Mouse (Mus musculus): ENCODE measurements around the gene 2310011J03Rik.

The 2310011J03Rik gene

GRCm38 (mm10) chr10:80292251-80293146 lies 27.8 kb downstream of the 2310011J03Rik start, which contains the start of gene Rps15:
Gene Rps15, plus strand, starts transcription at chr10:80292453.
- DNase-seq (ENCODE audit: low spot score in 2 of 2) = peak; percentile 92 to 94

DNA sequence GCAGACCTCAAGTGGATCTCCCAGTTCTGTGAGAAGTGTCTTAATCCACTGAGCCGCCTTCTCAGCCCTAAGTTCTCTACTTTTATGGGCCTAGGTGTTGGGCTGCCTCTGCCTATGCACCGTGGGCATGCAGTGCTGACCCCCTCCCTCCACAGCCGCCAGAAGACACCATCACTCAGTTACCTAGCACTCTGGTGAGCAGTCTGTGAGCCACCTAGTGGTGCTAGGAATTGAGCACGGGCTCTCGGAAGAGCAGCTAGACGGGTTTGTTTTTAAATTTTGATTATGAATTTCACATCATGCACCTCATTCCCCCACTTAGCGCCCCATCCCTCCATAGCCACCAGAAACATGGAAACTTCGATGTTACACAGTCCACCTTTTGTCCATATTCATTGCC lies 31.7 kb downstream of the 2310011J03Rik start:
- no peak for DNase-seq (ENCODE audit: low spot score in 2 of 2)

- no peak for DNase-seq (ENCODE audit: low spot score in 2 of 2)
These were observed 32.2 kb downstream of the 2310011J03Rik start for GRCm38 (mm10) chr10:80288097-80288496.

DNA sequence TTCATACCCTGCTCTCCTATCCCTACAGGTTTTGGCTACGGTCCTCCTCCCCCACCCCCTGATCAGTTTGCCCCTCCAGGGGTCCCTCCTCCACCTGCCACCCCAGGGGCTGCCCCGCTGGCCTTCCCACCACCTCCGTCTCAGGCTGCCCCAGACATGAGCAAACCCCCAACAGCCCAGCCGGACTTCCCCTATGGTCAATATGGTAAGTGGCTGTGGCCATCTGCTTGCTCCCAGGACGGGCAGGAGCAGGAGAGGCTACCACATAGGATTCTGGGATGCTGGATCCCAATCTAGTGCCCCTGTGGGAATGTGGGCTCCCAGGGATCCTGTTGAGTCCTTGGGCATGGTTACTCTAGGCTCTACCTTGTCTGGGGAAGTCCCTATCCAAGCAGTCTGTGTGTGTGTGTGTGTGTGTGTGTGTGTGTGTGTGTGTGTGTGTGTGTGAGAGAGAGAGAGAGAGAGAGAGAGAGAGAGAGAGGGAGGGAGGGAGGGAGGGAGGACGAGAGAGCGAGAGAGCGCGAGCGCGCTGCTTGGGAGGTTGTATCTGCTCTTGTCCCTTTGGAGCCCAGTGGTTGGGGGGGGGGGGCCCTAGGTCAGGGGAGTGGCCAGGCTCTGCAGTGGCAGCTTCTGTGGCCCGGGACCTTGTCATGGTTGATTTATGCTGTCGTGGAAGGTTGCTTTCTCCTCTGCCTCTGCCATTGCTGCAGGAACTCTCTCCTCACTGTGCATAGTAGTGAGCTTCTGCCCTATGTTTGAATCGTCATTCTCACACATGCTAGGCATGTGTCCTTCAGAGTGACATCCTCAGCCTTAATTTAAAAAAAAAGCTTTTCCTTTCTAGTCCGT lies 34.9 kb downstream of the 2310011J03Rik start:
- no peak for DNase-seq (ENCODE audit: low spot score in 2 of 2)

GRCm38 (mm10) chr10:80282481-80283441 lies 37.6 kb downstream of the 2310011J03Rik start:
- no peak for DNase-seq (ENCODE audit: low spot score in 2 of 2)

GRCm38 (mm10) chr10:80281921-80282371 lies 38.4 kb downstream of the 2310011J03Rik start:
- DNase-seq (ENCODE audit: low spot score in 2 of 2) = no peak

DNA sequence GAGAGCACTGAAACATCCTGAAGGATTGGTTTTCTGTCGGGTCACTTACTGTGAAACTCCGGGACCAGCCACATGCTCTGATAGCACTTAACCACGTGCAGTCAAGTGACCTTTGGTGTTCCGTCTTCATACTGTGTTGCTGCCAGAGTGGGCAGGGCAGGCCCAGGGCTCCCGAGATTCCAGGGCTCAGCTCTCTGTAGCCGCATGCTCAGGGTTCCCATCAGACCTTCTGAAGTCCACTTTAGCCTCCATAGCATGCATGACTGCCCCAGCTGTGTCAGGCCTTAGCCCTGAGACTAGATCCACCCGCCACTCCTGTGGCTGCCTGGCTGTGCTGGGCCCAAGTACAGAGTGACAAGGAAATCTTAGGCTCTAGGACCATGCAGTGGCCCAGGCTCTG lies 39.0 kb downstream of the 2310011J03Rik start:
- no peak for DNase-seq (ENCODE audit: low spot score in 2 of 2)

- DNase-seq (ENCODE audit: low spot score in 2 of 2) = no peak
These were observed 41.1 kb downstream of the 2310011J03Rik start for GRCm38 (mm10) chr10:80279273-80279672.

GRCm38 (mm10) chr10:80278390-80278789 lies 41.9 kb downstream of the 2310011J03Rik start:
- DNase-seq (ENCODE audit: low spot score in 2 of 2) = no peak

DNA sequence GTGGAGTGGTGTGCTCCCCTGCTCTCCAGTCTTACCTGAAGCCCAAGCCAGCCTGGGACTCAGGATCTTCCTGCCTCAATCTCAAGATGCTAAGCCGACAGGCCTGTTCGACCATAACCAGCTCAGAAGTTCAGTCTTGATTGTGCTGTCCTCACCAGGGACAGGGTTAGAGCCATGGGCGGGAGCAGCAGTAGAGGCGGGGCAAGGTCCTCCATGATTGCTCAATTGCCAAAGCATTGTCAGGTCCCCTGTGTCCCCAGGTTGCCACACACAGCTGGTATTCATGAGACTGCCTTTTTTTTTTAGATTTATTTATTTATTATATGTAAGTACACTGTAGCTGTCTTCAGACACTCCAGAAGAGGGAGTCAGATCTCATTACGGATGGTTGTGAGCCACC lies 44.1 kb downstream of the 2310011J03Rik start:
- DNase-seq (ENCODE audit: low spot score in 2 of 2) = no peak

GRCm38 (mm10) chr10:80273847-80274246 lies 46.5 kb downstream of the 2310011J03Rik start:
- DNase-seq (ENCODE audit: low spot score in 2 of 2) = no peak

DNA sequence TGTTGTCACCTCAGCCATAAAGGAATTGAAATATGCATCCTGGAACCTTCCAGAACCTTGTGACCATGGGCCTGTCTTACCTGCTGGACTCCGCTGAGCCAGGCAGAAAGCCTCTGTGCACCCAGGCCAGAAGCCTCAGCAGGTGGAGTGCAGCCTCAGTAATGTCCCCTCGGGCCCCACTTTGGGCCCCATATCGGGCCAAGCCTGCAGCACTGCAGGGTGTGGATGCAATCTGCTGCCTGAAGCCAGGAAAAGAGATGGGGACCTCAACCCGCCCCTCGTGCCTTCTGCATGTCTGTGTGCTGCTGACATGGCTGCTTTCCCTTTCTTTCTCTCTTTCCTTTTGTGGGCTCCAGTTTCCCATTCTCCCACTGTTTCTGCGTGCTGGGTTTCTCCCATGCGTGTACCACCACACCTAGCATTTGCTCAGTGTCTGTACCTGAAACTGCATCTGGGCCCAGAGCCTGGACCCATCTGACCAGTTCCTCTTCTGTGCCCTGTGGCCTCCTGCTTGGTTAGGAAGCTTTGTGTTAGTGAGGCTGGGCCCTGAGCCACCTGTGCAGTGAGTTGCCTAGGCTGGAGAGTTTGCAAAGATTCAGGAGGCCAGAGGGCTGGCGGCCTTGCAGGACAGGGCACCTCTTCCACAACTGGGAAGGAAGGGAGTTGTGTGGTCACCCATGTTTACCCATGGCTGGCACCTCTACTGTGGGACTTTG lies 48.3 kb downstream of the 2310011J03Rik start:
- DNase-seq (ENCODE audit: low spot score in 2 of 2) = no peak

GRCm38 (mm10) chr10:80271186-80271843 lies 49.0 kb downstream of the 2310011J03Rik start:
- DNase-seq (ENCODE audit: low spot score in 2 of 2) = no peak

DNA sequence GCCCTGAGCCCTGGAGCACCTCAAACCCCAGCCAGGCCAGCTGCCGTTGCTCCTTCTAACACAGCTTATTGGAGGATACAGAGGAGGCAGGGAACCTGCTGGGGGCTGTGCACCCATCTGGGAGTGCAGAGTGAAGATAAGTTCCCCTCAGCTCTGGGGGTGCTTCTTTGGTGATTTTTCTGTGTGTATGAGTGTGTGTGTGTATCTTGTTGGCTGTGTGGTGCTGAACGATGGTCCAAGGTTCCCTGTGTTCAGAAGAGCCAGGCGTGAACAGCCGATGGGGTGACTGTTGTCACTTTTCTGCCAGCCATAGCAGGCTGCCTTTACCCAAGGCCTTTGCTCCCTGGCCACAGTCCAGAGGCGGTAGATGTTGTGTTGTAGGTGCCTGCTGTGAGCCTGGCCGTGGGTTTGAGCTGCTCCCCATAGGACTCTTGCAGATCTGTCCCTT lies 49.6 kb downstream of the 2310011J03Rik start:
- DNase-seq (ENCODE audit: low spot score in 2 of 2) = no peak

DNA sequence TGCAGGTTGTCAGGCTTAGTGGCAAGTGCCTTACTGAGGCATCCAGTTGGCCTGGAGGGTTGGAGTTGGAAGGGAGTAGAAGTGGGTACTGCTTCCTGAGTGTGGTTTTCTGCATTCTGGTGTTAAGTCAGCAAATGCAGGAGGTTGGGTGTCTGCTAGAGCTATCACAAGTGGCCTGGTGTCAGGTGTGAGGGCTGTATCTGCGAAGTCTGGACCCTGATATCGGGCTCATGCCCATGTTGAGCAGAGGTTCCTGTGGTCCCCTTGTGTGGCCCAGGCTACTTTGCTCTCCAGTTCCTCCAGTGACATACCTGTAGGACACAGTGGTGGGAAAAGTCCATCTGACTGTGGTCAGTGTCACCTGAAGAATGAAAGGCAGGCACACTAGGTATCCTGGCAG lies 50.2 kb downstream of the 2310011J03Rik start:
- DNase-seq (ENCODE audit: low spot score in 2 of 2) = no peak
